Mouse (Mus musculus): Measurements from ENCODE around the gene Olfr223. TPM values are rescaled to one million over a fixed set of nuclear protein-coding genes. Genes with fewer than 3 reads are reported as not detected.
"Not testable (repeated sequence)": the region's sequence is repeated elsewhere in the genome, so short reads cannot be mapped to it uniquely, and the experiment has no call there.

Gene Olfr223
- polyA plus RNA-seq, 1 experiment from 2014 or later, result not detected

DNA sequence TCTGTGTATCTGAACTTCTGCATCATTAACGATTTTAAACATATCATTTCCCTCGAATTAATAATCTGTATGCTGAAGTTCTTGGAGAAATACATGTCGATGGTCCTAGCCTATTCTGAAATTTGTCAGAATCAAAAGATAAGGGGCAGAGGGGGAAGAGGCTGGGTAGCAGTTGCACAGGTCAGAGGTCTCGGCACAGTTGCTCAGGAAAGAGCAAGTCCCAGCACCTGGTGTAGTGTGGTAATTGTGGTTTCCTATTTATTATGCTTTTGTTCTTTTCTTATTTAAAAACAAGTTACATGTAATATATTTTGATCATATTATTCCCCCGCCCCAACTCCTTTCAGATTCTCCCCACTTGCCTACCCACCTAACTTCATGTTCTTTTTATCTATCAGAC is 35.1 kb upstream of the Olfr223 start:
- Histone ChIP-seq H3K27me3 (replicated peaks) (no peaks in the 10 kb centered on the region), H3K9me3 (replicated peaks) (no peaks in the 10 kb centered on the region), H3K9ac (replicated peaks) (no peak overlapping the region), H3K27ac (replicated peaks) (no peak overlapping the region), H3K4me1 (no peaks in the 10 kb centered on the region), H3K4me2 (no peak overlapping the region), H3K4me3 (replicated peaks) (no peak overlapping the region), H3K36me3 (no peaks in the 10 kb centered on the region)
- WGBS, result 84% methylated on average over 5 of the region's 5 CpGs
- no peak for ATAC-seq (ENCODE audit: low FRiP score)

GRCm38 (mm10) chr11:59626192-59626591 is 33.1 kb upstream of the Olfr223 start:
- 80% methylated on average over 7 of the region's 7 CpGs for WGBS
- no peak for ATAC-seq (ENCODE audit: low FRiP score)
- Histone ChIP-seq H3K36me3 (no peaks in the 10 kb centered on the region), H3K4me1 (no peaks in the 10 kb centered on the region), H3K9me3 (replicated peaks) (no peaks in the 10 kb centered on the region), H3K27ac (replicated peaks) (no peak overlapping the region), H3K4me3 (replicated peaks) (no peak overlapping the region), H3K4me2 (no peak overlapping the region), H3K9ac (replicated peaks) (no peak overlapping the region), H3K27me3 (replicated peaks) (no peaks in the 10 kb centered on the region)

DNA sequence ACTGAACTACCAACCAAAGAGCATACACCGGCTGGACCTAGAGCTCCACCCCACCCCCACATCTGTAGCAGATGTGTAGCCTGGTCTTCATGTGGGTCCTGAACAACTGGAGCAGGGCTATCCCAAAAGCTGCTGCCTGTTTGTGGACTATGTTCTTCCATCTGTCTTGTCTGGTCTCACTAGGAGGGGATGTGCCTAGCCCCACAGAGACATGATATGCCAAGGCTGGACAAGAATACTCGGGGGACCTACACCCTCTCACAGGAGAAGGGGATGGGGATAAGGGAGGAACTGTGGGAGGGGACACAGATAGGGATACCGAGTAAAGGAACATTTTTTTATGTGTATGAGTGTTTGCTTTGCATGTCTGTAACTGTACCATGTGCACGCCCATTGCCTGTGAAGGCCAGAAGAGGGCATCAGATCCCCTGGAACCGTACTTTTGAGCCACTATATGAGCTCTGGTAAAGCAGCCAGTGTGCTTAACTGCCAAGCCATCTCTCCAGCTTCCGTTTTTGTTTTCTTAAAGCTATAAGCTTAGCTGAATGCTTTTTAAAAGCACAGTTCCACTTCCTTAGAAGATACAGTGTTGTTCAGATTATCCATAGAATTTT is 31.0 kb upstream of the Olfr223 start:
- Histone ChIP-seq H3K4me2 (no peak overlapping the region), H3K4me1 (no peaks in the 10 kb centered on the region), H3K27me3 (replicated peaks) (no peaks in the 10 kb centered on the region), H3K27ac (replicated peaks) (no peak overlapping the region), H3K9ac (replicated peaks) (no peak overlapping the region), H3K4me3 (replicated peaks) (no peak overlapping the region), H3K9me3 (replicated peaks) (no peaks in the 10 kb centered on the region), H3K36me3 (no peaks in the 10 kb centered on the region)
- peak; percentile 55; the same call in 1 of the 2 replicates for ATAC-seq (ENCODE audit: low FRiP score)
- 36% methylated on average over 6 of the region's 6 CpGs for WGBS

- 81% methylated on average over 3 of the region's 3 CpGs for WGBS
- no peaks in the 10 kb centered on the region for H3K36me3 ChIP-seq
- no peak for ATAC-seq (ENCODE audit: low FRiP score)
- no peak overlapping the region for H3K9ac ChIP-seq (replicated peaks)
- H3K4me1 ChIP-seq, result no peaks in the 10 kb centered on the region
- no peaks in the 10 kb centered on the region for H3K27me3 ChIP-seq (replicated peaks)
- H3K9me3 ChIP-seq (replicated peaks), result no peaks in the 10 kb centered on the region
- H3K4me3 ChIP-seq (replicated peaks), result no peak overlapping the region
- no peak overlapping the region for H3K4me2 ChIP-seq
- H3K27ac ChIP-seq (replicated peaks), result no peak overlapping the region
Measured at GRCm38 (mm10) chr11:59622214-59622613, 29.1 kb upstream of the Olfr223 start.

DNA sequence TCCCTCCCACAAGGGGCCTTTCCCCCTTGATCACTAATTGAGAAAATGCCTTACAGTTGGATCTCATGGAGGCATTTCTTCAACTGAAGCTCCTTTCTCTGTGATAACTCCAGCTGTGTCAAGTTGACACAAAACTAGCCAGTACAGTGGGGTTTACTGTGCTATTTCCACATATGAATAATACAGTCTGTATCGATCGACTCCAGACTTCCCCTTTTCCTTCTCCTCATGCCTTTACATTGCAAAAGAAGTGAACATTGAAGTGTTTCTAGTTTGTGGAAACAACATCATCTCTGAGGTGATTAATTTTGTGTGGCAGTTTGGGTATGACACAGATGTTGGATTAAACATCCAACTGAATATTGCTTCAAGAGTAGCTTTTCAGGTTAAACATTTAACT is 23.9 kb upstream of the Olfr223 start:
- H3K27me3 ChIP-seq (replicated peaks); H3K9ac ChIP-seq (replicated peaks); H3K36me3 ChIP-seq; H3K9me3 ChIP-seq (replicated peaks); H3K4me2 ChIP-seq; H3K27ac ChIP-seq (replicated peaks); H3K4me1 ChIP-seq; H3K4me3 ChIP-seq (replicated peaks); ATAC-seq (ENCODE audit: low FRiP score): not testable (repeated sequence)
- WGBS, result 97% methylated on average over 2 of the region's 2 CpGs

GRCm38 (mm10) chr11:59614120-59614519 is 21.0 kb upstream of the Olfr223 start:
- no peak for ATAC-seq (ENCODE audit: low FRiP score)
- H3K27ac ChIP-seq (replicated peaks), result no peak overlapping the region
- WGBS, result 61% methylated on average over 4 of the region's 4 CpGs
- H3K9me3 ChIP-seq (replicated peaks), result no peaks in the 10 kb centered on the region
- no peaks in the 10 kb centered on the region for H3K4me1 ChIP-seq
- H3K27me3 ChIP-seq (replicated peaks), result no peaks in the 10 kb centered on the region
- H3K4me3 ChIP-seq (replicated peaks), result no peak overlapping the region
- H3K4me2 ChIP-seq, result no peak overlapping the region
- H3K9ac ChIP-seq (replicated peaks), result no peak overlapping the region
- no peaks in the 10 kb centered on the region for H3K36me3 ChIP-seq

DNA sequence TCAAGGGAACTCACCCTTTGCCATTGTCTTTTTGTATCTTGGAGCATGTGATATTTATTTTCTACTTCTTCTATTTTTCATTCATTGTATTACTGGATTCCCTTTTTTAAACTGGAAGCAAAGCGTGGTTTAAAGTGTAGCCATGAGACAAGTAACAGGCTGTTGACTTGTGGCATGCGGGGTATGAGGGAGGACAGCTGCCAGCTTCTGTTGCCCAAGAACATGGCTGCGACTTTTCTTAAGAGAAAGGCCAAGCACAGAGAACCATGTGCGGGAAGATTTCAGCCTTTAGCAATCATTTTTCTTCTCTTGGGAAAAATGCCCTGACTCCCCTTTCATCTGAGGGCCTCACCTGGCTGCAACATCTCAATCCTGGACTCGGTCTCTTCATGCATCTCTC is 18.6 kb upstream of the Olfr223 start:
- H3K4me2 ChIP-seq, result no peak overlapping the region
- no peaks in the 10 kb centered on the region for H3K4me1 ChIP-seq
- no peaks in the 10 kb centered on the region for H3K9me3 ChIP-seq (replicated peaks)
- ATAC-seq (ENCODE audit: low FRiP score), result no peak
- H3K36me3 ChIP-seq, result no peaks in the 10 kb centered on the region
- H3K4me3 ChIP-seq (replicated peaks), result no peak overlapping the region
- no peak overlapping the region for H3K9ac ChIP-seq (replicated peaks)
- no peaks in the 10 kb centered on the region for H3K27me3 ChIP-seq (replicated peaks)
- WGBS, result 83% methylated on average over 5 of the region's 5 CpGs
- H3K27ac ChIP-seq (replicated peaks), result no peak overlapping the region

GRCm38 (mm10) chr11:59602287-59602686 is 9.2 kb upstream of the Olfr223 start:
- 73% methylated on average over 1 of the region's 1 CpGs for WGBS
- H3K4me3 ChIP-seq (replicated peaks), result no peak overlapping the region
- no peak overlapping the region for H3K9ac ChIP-seq (replicated peaks)
- H3K9me3 ChIP-seq (replicated peaks), result no peaks in the 10 kb centered on the region
- no peak for ATAC-seq (ENCODE audit: low FRiP score)
- no peaks in the 10 kb centered on the region for H3K27me3 ChIP-seq (replicated peaks)
- H3K4me2 ChIP-seq, result no peak overlapping the region
- no peaks in the 10 kb centered on the region for H3K4me1 ChIP-seq
- H3K36me3 ChIP-seq, result no peaks in the 10 kb centered on the region
- H3K27ac ChIP-seq (replicated peaks), result no peak overlapping the region

DNA sequence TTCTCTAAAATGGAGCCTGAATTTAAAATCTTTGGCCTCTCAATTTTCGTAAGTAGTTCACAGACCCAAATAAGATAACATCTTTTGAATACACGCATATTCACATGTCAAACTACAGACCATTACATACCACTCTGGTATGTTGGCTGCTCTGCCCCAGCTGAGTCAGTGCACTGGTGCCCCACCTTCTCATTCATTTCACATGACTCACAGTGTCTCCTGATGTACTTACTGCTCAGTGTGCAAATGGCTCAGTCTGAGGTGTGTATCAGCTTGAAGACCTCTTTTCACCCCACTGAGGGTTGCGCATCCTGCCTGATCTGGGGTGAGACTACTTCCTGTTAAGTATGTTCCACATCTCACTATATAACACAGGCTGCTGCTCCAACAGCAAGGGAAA is 7.8 kb upstream of the Olfr223 start:
- Histone ChIP-seq H3K9ac (replicated peaks) (no peak overlapping the region), H3K27me3 (replicated peaks) (no peaks in the 10 kb centered on the region), H3K4me3 (replicated peaks) (no peak overlapping the region), H3K36me3 (no peaks in the 10 kb centered on the region), H3K4me2 (no peak overlapping the region), H3K9me3 (replicated peaks) (no peaks in the 10 kb centered on the region), H3K27ac (replicated peaks) (no peak overlapping the region), H3K4me1 (no peaks in the 10 kb centered on the region)
- no peak for ATAC-seq (ENCODE audit: low FRiP score)
- 87% methylated on average over 3 of the region's 3 CpGs for WGBS

DNA sequence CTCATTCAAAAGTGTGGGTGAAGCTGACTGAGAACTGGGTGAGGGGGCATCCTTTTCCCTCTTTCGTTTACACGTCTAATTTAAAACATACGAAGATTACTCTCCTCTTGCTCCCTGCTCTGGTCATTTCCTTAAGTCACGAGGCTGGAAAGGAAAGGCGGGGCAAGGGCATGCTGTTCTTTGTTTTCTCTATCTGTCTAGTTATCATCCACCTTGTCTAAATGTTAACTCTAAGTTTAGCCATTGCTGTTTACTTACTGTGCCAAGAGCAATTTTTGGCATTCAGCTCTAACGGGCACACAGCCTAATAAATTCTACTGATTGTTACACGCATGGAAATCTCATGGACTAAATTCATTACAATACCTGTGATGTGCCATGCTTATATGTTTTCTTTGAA is 6.1 kb upstream of the Olfr223 start:
- Histone ChIP-seq H3K9ac (replicated peaks) (no peak overlapping the region), H3K27me3 (replicated peaks) (no peaks in the 10 kb centered on the region), H3K27ac (replicated peaks) (no peak overlapping the region), H3K4me2 (no peak overlapping the region), H3K36me3 (no peaks in the 10 kb centered on the region), H3K4me3 (replicated peaks) (no peak overlapping the region), H3K4me1 (no peaks in the 10 kb centered on the region), H3K9me3 (replicated peaks) (no peaks in the 10 kb centered on the region)
- 79% methylated on average over 7 of the region's 7 CpGs for WGBS
- no peak for ATAC-seq (ENCODE audit: low FRiP score)

- no peak overlapping the region for H3K27ac ChIP-seq (replicated peaks)
- H3K9me3 ChIP-seq (replicated peaks), result no peaks in the 10 kb centered on the region
- H3K36me3 ChIP-seq, result no peaks in the 10 kb centered on the region
- H3K4me3 ChIP-seq (replicated peaks), result no peak overlapping the region
- no peaks in the 10 kb centered on the region for H3K4me1 ChIP-seq
- H3K4me2 ChIP-seq, result no peak overlapping the region
- ATAC-seq (ENCODE audit: low FRiP score), result no peak
- no peak overlapping the region for H3K9ac ChIP-seq (replicated peaks)
- H3K27me3 ChIP-seq (replicated peaks), result no peaks in the 10 kb centered on the region
- WGBS, result 92% methylated on average over 8 of the region's 8 CpGs
Measured at GRCm38 (mm10) chr11:59596950-59597349, 3.9 kb upstream of the Olfr223 start.

GRCm38 (mm10) chr11:59596091-59596490 is 3.0 kb upstream of the Olfr223 start:
- no peaks in the 10 kb centered on the region for H3K4me1 ChIP-seq
- WGBS, result 50% methylated on average over 4 of the region's 4 CpGs
- H3K4me3 ChIP-seq (replicated peaks), result no peak overlapping the region
- no peak for ATAC-seq (ENCODE audit: low FRiP score)
- no peak overlapping the region for H3K4me2 ChIP-seq
- no peaks in the 10 kb centered on the region for H3K9me3 ChIP-seq (replicated peaks)
- no peak overlapping the region for H3K27ac ChIP-seq (replicated peaks)
- H3K9ac ChIP-seq (replicated peaks), result no peak overlapping the region
- no peaks in the 10 kb centered on the region for H3K27me3 ChIP-seq (replicated peaks)
- no peaks in the 10 kb centered on the region for H3K36me3 ChIP-seq

DNA sequence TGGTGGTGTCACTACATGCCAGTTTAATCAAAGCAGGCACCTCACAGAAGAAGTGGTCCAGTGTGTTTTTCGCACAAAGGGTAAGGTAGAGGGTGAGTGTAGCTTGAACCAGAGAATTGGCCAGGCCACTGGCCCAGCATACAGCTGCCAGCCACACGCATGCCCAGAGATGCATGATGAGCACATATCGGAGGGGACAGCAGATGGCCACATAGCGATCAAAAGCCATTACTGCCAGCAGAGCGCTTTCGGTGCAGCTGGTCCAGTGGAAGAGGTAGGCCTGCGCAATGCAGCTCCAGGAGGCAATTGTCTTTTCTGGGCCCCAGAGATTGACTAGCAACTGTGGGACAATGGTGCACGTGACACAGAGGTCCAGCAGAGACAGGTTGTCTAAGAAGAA is 3.6 kb downstream of the Olfr223 start:
- Histone ChIP-seq H3K4me2 (no peak overlapping the region), H3K27ac (replicated peaks) (no peak overlapping the region), H3K4me3 (replicated peaks) (no peak overlapping the region), H3K9ac (replicated peaks) (no peak overlapping the region), H3K9me3 (replicated peaks) (no peaks in the 10 kb centered on the region), H3K4me1 (no peaks in the 10 kb centered on the region), H3K36me3 (no peaks in the 10 kb centered on the region), H3K27me3 (replicated peaks) (0 out of 2 replicates have a peak, but pooled peaks cover 2% of the 10 kb centered on the region)
- WGBS, result 88% methylated on average over 8 of the region's 8 CpGs
- no peak for ATAC-seq (ENCODE audit: low FRiP score)
